Mouse (Mus musculus) cortical plate, adult 2 months (tissue): Measurements from ENCODE around the gene Dnah17. TPM values are rescaled to one million over a fixed set of nuclear protein-coding genes. Genes with fewer than 3 reads are reported as not detected.
A peak's percentile ranks its signal among the peaks of the same experiment; 100 is the strongest.

ENCODE experiments used
- H3K27ac ChIP-seq: fragments of 200-500 bp; 2 replicates; pipeline ENCODE4 v1.5.1; 2012; ENCODE audit warnings: low read length, control low read depth, inconsistent platforms; ENCODE audit not compliant: insufficient read depth
- H3K4me1 ChIP-seq: fragments of 200-500 bp; 2 replicates; pipeline ENCODE4 v1.6.1; 2011; ENCODE audit warnings: low read length; ENCODE audit not compliant: control insufficient read depth, insufficient read depth
- H3K4me3 ChIP-seq: fragments of 200-500 bp; 2 replicates; pipeline ENCODE4 v1.5.1; 2011; ENCODE audit warnings: mild to moderate bottlenecking, low read length, control low read depth; ENCODE audit not compliant: insufficient read depth
- CTCF ChIP-seq: fragments of 200-500 bp; IDR thresholded peaks from 2 replicates; pipeline ENCODE4 v1.5.1; 2011; ENCODE audit warnings: mild to moderate bottlenecking, control low read depth, low read length; ENCODE audit not compliant: insufficient read depth; ENCODE audit errors: extremely low read depth
- POLR2A ChIP-seq: fragments of 200-500 bp; IDR thresholded peaks from 2 replicates; pipeline ENCODE4 v1.6.1; 2011; ENCODE audit warnings: mild to moderate bottlenecking, low read length, control low read depth; ENCODE audit not compliant: insufficient read depth; ENCODE audit errors: extremely low read depth
- polyA plus RNA-seq: library from polyadenylated mRNA; depleted of rRNA; stranded (reverse); fragments of >200 nt; gene quantifications from 2 replicates; pipeline ENCODE4 v1.2.3, GENCODE M21; 2012

Gene Dnah17
- polyA plus RNA-seq, 1 experiment = 0.10 TPM

DNA sequence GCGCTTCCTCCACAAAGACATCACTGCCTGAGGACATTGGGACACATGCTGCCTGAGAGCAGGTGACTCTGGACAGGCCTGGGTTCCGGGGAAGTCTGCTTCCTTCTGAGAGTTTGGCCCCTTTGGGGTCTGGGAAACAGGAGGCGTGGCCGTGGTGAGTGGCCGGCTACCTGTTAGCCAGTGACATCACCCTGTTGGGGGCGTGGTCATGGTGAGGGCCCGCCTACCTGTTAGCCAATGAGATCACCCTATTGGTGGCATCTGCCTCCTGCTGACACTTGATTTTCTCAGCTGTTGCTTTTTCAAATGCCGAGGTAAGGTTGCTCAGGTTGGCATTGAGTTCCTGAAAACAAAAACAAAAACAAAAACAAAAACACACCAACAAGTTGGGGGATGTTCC is 80.8 kb downstream of the Dnah17 start:
- TF ChIP-seq POLR2A = no peak
- no peak for TF ChIP-seq CTCF
- Histone ChIP-seq H3K4me1 (no peaks in the 10 kb centered on the region), H3K4me3 (no peak overlapping the region), H3K27ac (no peak overlapping the region)

DNA sequence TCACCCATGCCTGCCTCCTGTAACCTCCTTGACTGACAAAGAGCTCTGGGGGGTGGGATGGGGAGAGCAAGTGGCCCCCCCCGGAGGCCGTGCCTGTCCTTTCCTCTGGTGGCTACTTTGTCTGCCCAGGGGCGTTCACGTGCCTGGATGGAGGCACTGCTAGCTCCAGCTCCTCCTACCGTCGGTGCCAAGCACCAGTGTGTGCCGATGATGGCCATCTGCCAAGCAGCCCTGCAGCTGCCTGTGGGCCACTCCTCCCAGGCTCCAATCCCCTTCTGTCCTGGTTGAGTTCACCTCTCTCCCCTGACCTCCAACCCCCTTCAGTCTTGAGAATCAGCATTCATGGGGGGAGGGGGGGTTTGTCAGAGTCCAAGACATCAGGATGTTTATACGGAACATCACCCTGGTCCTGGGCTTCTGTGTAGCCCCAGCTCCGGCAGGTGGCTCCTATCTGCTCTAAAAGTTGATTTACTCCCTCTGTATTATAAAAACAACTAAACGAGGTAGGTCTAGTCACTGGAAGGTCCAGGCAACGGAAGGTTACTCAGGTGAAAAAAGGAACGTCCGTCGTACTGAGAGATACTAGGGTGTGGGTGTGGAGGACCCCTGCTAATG is 87.0 kb downstream of the Dnah17 start:
- H3K4me3 ChIP-seq = no peak overlapping the region
- no peak for TF ChIP-seq POLR2A
- TF ChIP-seq CTCF = 0 out of 2 replicates have a peak, but pooled peaks have one; percentile 1
- peak overlapping the region; percentile 91 for H3K27ac ChIP-seq
- H3K4me1 ChIP-seq = no peaks in the 10 kb centered on the region

DNA sequence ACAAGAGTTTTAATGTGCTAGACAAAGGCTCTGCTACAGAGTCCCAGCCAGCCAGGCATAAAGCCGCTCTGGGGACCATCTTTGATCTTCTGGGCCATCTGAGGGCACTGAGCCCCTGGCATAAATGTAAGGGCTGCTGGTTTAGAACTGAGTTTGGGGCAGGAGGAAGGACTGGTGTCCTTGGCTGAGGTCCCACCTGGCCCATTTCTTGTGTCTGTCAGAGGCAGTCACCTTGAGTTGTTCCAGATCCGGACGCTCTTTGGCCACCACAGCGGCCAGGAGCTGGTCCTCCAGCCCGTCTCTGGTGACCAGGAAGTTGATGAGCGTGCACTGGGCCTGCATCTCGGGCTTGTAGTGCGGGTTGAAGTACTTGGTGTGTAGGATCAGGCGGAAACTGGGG is 87.6 kb downstream of the Dnah17 start:
- TF ChIP-seq POLR2A (no peak), CTCF (no peak)
- Histone ChIP-seq H3K4me3 (no peak overlapping the region), H3K27ac (peak overlapping the region; percentile 91), H3K4me1 (no peaks in the 10 kb centered on the region)

DNA sequence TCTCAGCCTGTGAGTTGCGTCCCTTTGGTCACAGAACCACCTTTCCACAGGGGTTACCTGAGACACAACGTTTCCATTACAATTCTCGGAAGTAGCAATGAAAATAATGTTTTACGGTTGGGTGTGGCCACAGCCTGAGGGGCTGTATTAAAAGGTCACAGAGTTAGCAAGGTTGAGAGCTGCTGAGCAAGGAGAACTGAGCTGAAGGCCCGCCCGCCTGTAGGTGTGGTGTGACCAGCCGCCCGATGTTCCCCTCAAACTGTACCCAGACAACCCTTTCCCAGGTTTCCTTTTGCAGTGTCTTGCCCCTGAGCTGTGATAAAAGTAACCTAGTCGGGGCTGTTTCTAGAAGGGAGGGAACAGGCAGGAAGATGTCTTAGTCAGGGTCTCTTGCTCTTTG is 95.4 kb downstream of the Dnah17 start:
- no peak for TF ChIP-seq CTCF
- TF ChIP-seq POLR2A = no peak
- no peak overlapping the region for H3K27ac ChIP-seq

DNA sequence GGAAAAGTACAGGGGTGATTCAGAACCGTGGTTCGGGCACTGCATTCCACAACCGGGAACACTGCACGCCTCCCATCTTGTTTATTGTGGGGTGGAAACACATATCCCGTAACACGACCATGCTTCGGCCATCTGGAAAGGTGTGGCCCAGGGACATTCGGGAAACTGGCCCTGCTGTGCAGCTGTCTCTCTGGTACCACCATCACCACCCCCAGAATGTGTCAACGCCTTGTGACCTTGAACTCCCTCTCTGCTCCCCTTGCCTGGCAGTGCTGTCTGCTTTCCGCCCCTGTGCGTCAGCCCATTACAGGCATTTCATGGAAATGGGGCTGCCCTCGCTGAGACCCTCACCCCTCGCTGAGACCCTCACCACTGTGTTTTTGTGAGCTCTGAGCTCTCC is 96.0 kb downstream of the Dnah17 start:
- Histone ChIP-seq H3K4me3 (no peak overlapping the region), H3K27ac (no peak overlapping the region), H3K4me1 (no peaks in the 10 kb centered on the region)
- TF ChIP-seq CTCF = no peak
- TF ChIP-seq POLR2A = no peak

More for the DNA sequence above, 95.4 kb downstream of the Dnah17 start:
- H3K4me3 ChIP-seq = no peak overlapping the region
- H3K4me1 ChIP-seq = no peaks in the 10 kb centered on the region

DNA sequence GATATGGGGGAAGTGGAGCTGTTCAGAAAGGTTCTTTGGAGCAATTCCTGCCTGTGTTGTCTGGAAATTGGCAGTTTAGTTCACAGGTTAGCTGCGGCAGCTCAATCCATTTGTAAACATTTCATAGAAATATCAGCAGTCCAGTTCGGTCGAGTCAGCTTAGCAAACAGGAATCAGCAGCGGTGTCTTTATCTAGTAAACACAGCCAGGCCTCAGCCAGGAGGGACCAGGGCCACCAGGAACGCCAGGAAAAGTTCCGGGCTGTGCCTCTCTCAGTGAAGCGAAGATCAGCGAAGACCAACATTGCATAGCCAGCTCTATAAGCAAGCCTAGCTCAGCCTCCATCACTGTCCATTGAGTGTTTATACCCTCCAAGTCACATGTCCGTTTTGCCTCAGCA is 99.3 kb downstream of the Dnah17 start:
- TF ChIP-seq POLR2A (no peak), CTCF (no peak)
- H3K4me1 ChIP-seq = no peaks in the 10 kb centered on the region
- no peak overlapping the region for H3K4me3 ChIP-seq
- no peak overlapping the region for H3K27ac ChIP-seq

DNA sequence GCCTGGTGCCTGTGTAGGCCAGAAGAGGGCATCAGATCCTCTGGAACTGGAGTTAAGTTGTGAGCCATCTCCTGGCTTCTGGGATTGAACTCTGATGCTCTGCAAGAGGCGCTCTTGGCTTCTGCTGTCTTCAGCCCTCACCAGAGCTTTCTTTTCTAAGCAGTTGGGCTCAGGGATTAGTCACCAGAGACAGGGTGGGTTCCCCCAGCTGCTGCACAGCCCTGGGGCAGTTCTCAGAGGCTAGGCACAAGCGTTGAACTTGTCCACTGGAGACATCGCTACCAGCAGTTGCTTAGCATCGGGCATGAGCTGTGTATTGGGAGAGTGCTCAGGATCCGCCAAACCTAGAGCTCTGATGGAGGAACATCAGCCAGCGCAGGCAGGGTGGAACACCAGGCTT is 101.3 kb downstream of the Dnah17 start:
- Histone ChIP-seq H3K27ac (no peak overlapping the region), H3K4me3 (no peak overlapping the region), H3K4me1 (no peaks in the 10 kb centered on the region)
- TF ChIP-seq CTCF = no peak
- TF ChIP-seq POLR2A = no peak

DNA sequence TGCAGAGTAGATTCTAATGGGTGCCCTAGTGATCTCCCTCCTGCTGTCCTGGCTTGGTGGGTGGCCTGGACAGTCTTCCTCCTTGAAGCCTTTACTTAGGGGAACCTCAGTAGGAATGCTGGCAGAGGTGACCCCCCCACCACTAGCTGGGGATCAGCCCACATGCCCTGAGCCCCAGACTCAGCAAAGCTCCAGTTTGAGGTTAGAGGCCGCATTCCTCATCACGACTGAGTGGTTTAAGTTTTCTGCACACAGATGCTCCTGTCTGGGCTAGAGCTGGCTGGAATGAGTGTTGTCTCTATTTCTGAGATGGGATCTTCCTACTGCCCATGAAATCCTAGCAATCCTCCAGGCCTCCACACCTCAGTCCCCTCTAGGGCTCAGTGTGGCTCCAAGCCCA is 106.3 kb downstream of the Dnah17 start:
- no peak overlapping the region for H3K27ac ChIP-seq
- no peak overlapping the region for H3K4me3 ChIP-seq
- TF ChIP-seq POLR2A (no peak), CTCF (no peak)
- no peaks in the 10 kb centered on the region for H3K4me1 ChIP-seq

DNA sequence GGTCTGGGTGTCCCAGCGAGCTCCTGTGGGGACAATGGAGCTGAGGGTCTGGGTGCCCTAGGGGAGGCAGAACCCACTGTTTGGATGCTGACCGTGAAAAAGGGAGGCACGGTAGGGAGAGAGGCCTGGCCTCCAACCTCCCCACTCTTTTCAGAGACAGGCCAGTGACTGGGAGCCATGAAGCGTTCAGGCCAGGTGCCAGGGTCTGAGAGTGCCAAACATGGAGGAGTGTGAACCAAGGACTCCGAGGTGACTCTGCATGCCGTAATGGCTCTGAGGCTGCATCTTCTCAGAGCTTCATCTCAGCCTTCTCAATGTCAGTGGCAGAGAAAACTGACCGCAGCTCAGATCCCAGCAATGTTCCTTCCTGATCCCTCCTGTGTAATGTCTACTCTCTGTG is 107.0 kb downstream of the Dnah17 start:
- H3K27ac ChIP-seq = no peak overlapping the region
- no peak overlapping the region for H3K4me3 ChIP-seq
- H3K4me1 ChIP-seq = no peaks in the 10 kb centered on the region
- TF ChIP-seq POLR2A (no peak), CTCF (no peak)

DNA sequence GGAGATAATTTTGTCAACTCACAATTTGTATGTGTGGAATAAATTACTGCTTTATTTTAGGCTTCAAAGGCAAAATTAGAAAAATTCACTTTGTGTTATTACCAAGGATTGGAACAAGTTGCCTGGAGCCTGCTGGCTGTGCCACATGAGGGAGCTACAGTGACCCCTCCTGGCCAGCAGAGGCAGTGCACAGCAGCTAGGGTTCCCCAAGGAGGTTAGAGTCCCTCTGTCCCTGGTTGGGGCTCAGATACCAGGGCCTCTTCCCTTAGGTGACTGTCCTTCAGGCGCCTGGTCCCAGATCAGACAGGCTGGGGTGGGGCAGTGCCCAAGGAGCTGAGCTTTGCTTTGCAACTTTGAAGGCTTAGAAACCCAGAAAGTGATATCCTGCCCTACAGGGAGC is 108.6 kb downstream of the Dnah17 start:
- Histone ChIP-seq H3K4me1 (no peaks in the 10 kb centered on the region), H3K4me3 (no peak overlapping the region), H3K27ac (no peak overlapping the region)
- TF ChIP-seq POLR2A (no peak), CTCF (peak; percentile 96)
